Mouse (Mus musculus): ENCODE results near the gene Abraxas1. TPM values are rescaled to one million over a fixed set of nuclear protein-coding genes. Genes with fewer than 3 reads are reported as not detected.

The Abraxas1 gene
- polyA plus RNA-seq (2015; fragmentation: Nextera tagmentation; extraction: Ambion mirVana) = 16.4 TPM in 2 replicates

- peak; percentile 99 for ATAC-seq (replicated peaks)
- under 1% methylated on average over 62 of the region's 63 CpGs for WGBS
Observed at GRCm38 (mm10) chr5:100820483-100821184, at the start of gene Abraxas1. TSS of gene Abraxas1 (minus strand) at chr5:100820965.

GRCm38 (mm10) chr5:100869197-100869895 is 48.6 kb upstream of the Abraxas1 start:
- H3K36me3 ChIP-seq = no peaks in the 10 kb centered on the region
- H3K4me1 ChIP-seq = peaks cover 3% of the 10 kb centered on the region; the same call in 1 of the 2 replicates
- ATAC-seq (replicated peaks) = no peak
- 68% methylated on average over 4 of the region's 4 CpGs for WGBS
- no peak overlapping the region for H3K4me3 ChIP-seq
- H3K9me3 ChIP-seq = no peaks in the 10 kb centered on the region
- no peaks in the 10 kb centered on the region for H3K27me3 ChIP-seq
- no peak overlapping the region for H3K27ac ChIP-seq (replicated peaks)
- H3K9ac ChIP-seq (replicated peaks) = no peak overlapping the region
- no peak overlapping the region for H3K4me2 ChIP-seq (replicated peaks)

More at GRCm38 (mm10) chr5:100820483-100821184, at the start of gene Abraxas1:
- Histone ChIP-seq H3K4me1 (peaks cover 10% of the 10 kb centered on the region), H3K36me3 (0 out of 2 replicates have a peak, but pooled peaks cover 2% of the 10 kb centered on the region), H3K4me3 (peak within 1 kb of the TSS; percentile 72), H3K27ac (replicated peaks) (peak within 1 kb of the TSS; percentile 80), H3K4me2 (replicated peaks) (peak within 1 kb of the TSS; percentile 74), H3K9me3 (no peaks in the 10 kb centered on the region), H3K9ac (replicated peaks) (peak within 1 kb of the TSS; percentile 82), H3K27me3 (no peaks in the 10 kb centered on the region)

GRCm38 (mm10) chr5:100866183-100866582 is 45.4 kb upstream of the Abraxas1 start:
- H3K27ac ChIP-seq (replicated peaks) = no peak overlapping the region
- no peak overlapping the region for H3K9ac ChIP-seq (replicated peaks)
- no peaks in the 10 kb centered on the region for H3K9me3 ChIP-seq
- WGBS = 46% methylated on average over 2 of the region's 2 CpGs
- no peak overlapping the region for H3K4me2 ChIP-seq (replicated peaks)
- peaks cover 6% of the 10 kb centered on the region; the same call in 1 of the 2 replicates for H3K4me1 ChIP-seq
- no peaks in the 10 kb centered on the region for H3K36me3 ChIP-seq
- no peaks in the 10 kb centered on the region for H3K27me3 ChIP-seq
- no peak for ATAC-seq (replicated peaks)
- no peak overlapping the region for H3K4me3 ChIP-seq

- no peaks in the 10 kb centered on the region for H3K9me3 ChIP-seq
- H3K4me3 ChIP-seq = no peak overlapping the region
- H3K4me1 ChIP-seq = peaks cover 6% of the 10 kb centered on the region; the same call in 1 of the 2 replicates
- H3K27ac ChIP-seq (replicated peaks) = no peak overlapping the region
- WGBS = 79% methylated on average over 6 of the region's 6 CpGs
- H3K36me3 ChIP-seq = no peaks in the 10 kb centered on the region
- no peak overlapping the region for H3K9ac ChIP-seq (replicated peaks)
- no peaks in the 10 kb centered on the region for H3K27me3 ChIP-seq
- ATAC-seq (replicated peaks) = no peak
- H3K4me2 ChIP-seq (replicated peaks) = no peak overlapping the region
Observed at GRCm38 (mm10) chr5:100864438-100864837, 43.7 kb upstream of the Abraxas1 start.

GRCm38 (mm10) chr5:100863091-100863490 is 42.3 kb upstream of the Abraxas1 start:
- peaks cover 6% of the 10 kb centered on the region; the same call in 1 of the 2 replicates for H3K4me1 ChIP-seq
- no peaks in the 10 kb centered on the region for H3K27me3 ChIP-seq
- no peaks in the 10 kb centered on the region for H3K9me3 ChIP-seq
- no peak overlapping the region for H3K4me3 ChIP-seq
- no peaks in the 10 kb centered on the region for H3K36me3 ChIP-seq
- no peak overlapping the region for H3K4me2 ChIP-seq (replicated peaks)
- ATAC-seq (replicated peaks) = no peak
- WGBS = 55% methylated on average over 2 of the region's 2 CpGs
- no peak overlapping the region for H3K27ac ChIP-seq (replicated peaks)
- H3K9ac ChIP-seq (replicated peaks) = no peak overlapping the region

GRCm38 (mm10) chr5:100861811-100862210 is 41.0 kb upstream of the Abraxas1 start:
- 90% methylated on average over 7 of the region's 7 CpGs for whole genome bisulfite sequencing
- ATAC-seq (replicated peaks) = no peak
- H3K4me3 ChIP-seq = no peak overlapping the region
- no peak overlapping the region for H3K27ac ChIP-seq (replicated peaks)
- H3K4me2 ChIP-seq (replicated peaks) = no peak overlapping the region
- H3K4me1 ChIP-seq = peaks cover 6% of the 10 kb centered on the region; the same call in 1 of the 2 replicates
- no peaks in the 10 kb centered on the region for H3K9me3 ChIP-seq
- H3K9ac ChIP-seq (replicated peaks) = no peak overlapping the region
- no peaks in the 10 kb centered on the region for H3K36me3 ChIP-seq
- no peaks in the 10 kb centered on the region for H3K27me3 ChIP-seq

GRCm38 (mm10) chr5:100861140-100861539 is 40.4 kb upstream of the Abraxas1 start:
- ATAC-seq (replicated peaks) = no peak
- Histone ChIP-seq H3K4me1 (peaks cover 6% of the 10 kb centered on the region; the same call in 1 of the 2 replicates), H3K9me3 (no peaks in the 10 kb centered on the region), H3K9ac (replicated peaks) (no peak overlapping the region), H3K27me3 (no peaks in the 10 kb centered on the region), H3K4me3 (no peak overlapping the region), H3K27ac (replicated peaks) (no peak overlapping the region), H3K36me3 (no peaks in the 10 kb centered on the region), H3K4me2 (replicated peaks) (no peak overlapping the region)
- WGBS = 78% methylated on average over 4 of the region's 4 CpGs

- ATAC-seq (replicated peaks) = no peak
- H3K36me3 ChIP-seq = no peaks in the 10 kb centered on the region
Observed at GRCm38 (mm10) chr5:100860417-100861053, 39.8 kb upstream of the Abraxas1 start.

GRCm38 (mm10) chr5:100856552-100856951 is 35.8 kb upstream of the Abraxas1 start:
- no peaks in the 10 kb centered on the region for H3K4me1 ChIP-seq
- no peak overlapping the region for H3K9ac ChIP-seq (replicated peaks)
- no peak for ATAC-seq (replicated peaks)
- H3K27me3 ChIP-seq = no peaks in the 10 kb centered on the region
- H3K9me3 ChIP-seq = no peaks in the 10 kb centered on the region
- no peaks in the 10 kb centered on the region for H3K36me3 ChIP-seq
- H3K4me3 ChIP-seq = no peak overlapping the region
- WGBS = 92% methylated on average over 3 of the region's 3 CpGs
- H3K4me2 ChIP-seq (replicated peaks) = no peak overlapping the region
- no peak overlapping the region for H3K27ac ChIP-seq (replicated peaks)

More at GRCm38 (mm10) chr5:100860417-100861053, 39.8 kb upstream of the Abraxas1 start:
- Histone ChIP-seq H3K9me3 (no peaks in the 10 kb centered on the region), H3K9ac (replicated peaks) (no peak overlapping the region), H3K4me3 (no peak overlapping the region), H3K27ac (replicated peaks) (no peak overlapping the region), H3K4me1 (peaks cover 6% of the 10 kb centered on the region; the same call in 1 of the 2 replicates), H3K27me3 (no peaks in the 10 kb centered on the region), H3K4me2 (replicated peaks) (no peak overlapping the region)
- WGBS = 76% methylated on average over 12 of the region's 12 CpGs

- no peak for ATAC-seq (replicated peaks)
- WGBS = 91% methylated on average over 4 of the region's 4 CpGs
- no peaks in the 10 kb centered on the region for H3K9me3 ChIP-seq
- no peaks in the 10 kb centered on the region for H3K36me3 ChIP-seq
- H3K4me2 ChIP-seq (replicated peaks) = no peak overlapping the region
- no peak overlapping the region for H3K9ac ChIP-seq (replicated peaks)
- no peaks in the 10 kb centered on the region for H3K4me1 ChIP-seq
- no peak overlapping the region for H3K4me3 ChIP-seq
- H3K27me3 ChIP-seq = 0 out of 2 replicates have a peak, but pooled peaks cover under 1% of the 10 kb centered on the region
- H3K27ac ChIP-seq (replicated peaks) = no peak overlapping the region
Observed at GRCm38 (mm10) chr5:100853963-100854362, 33.2 kb upstream of the Abraxas1 start.

GRCm38 (mm10) chr5:100847143-100847542 is 26.4 kb upstream of the Abraxas1 start:
- 14% methylated on average over 2 of the region's 2 CpGs for WGBS
- ATAC-seq (replicated peaks) = no peak
- H3K27ac ChIP-seq (replicated peaks) = no peak overlapping the region
- H3K9ac ChIP-seq (replicated peaks) = peak overlapping the region; percentile 54; the same call in 1 of the 2 replicates
- H3K4me3 ChIP-seq = peak overlapping the region; percentile 52; the same call in 1 of the 2 replicates
- no peaks in the 10 kb centered on the region for H3K9me3 ChIP-seq
- H3K4me1 ChIP-seq = peaks cover 16% of the 10 kb centered on the region
- H3K27me3 ChIP-seq = peaks cover 39% of the 10 kb centered on the region
- H3K4me2 ChIP-seq (replicated peaks) = peak overlapping the region; percentile 97
- no peaks in the 10 kb centered on the region for H3K36me3 ChIP-seq

- Histone ChIP-seq H3K4me1 (peaks cover 16% of the 10 kb centered on the region), H3K9ac (replicated peaks) (peak overlapping the region; percentile 54), H3K4me3 (peak overlapping the region; percentile 52), H3K36me3 (no peaks in the 10 kb centered on the region), H3K27me3 (peaks cover 39% of the 10 kb centered on the region), H3K27ac (replicated peaks) (no peak overlapping the region), H3K4me2 (replicated peaks) (peak overlapping the region; percentile 97), H3K9me3 (no peaks in the 10 kb centered on the region)
- WGBS = under 1% methylated on average over 22 of the region's 22 CpGs
- peak; percentile 46; the same call in 1 of the 2 replicates for ATAC-seq (replicated peaks)
Observed at GRCm38 (mm10) chr5:100846599-100846920, 25.8 kb upstream of the Abraxas1 start.
